Mouse (Mus musculus) frontal cortex, postnatal 25 days (tissue): Measurements from ENCODE around the gene Rraga.
"Not testable (repeated sequence)": the region's sequence is repeated elsewhere in the genome, so short reads cannot be mapped to it uniquely, and the experiment has no call there.

ENCODE experiments used
- DNase-seq, 2 experiments: peaks; one replicate each; pipeline ENCODE4 v3.0.0; 2022; ENCODE audit warnings: low spot score in 2 of 2

Gene Rraga

GRCm38 (mm10) chr4:86588236-86588635 lies 12.8 kb downstream of the Rraga start:
- no peak for DNase-seq

GRCm38 (mm10) chr4:86591304-86591703 lies 15.8 kb downstream of the Rraga start:
- no peak for DNase-seq

GRCm38 (mm10) chr4:86611524-86612288 lies 36.2 kb downstream of the Rraga start, which contains the start of gene Haus6:
Haus6 (minus strand) TSS chr4:86612055.
- peak; percentile 78 to 84 for DNase-seq

GRCm38 (mm10) chr4:86612289-86612620 lies 36.8 kb downstream of the Rraga start:
- no peak for DNase-seq

- DNase-seq: no peak
These were observed 45.0 kb downstream of the Rraga start for GRCm38 (mm10) chr4:86620506-86620905.

GRCm38 (mm10) chr4:86622116-86622515 lies 46.6 kb downstream of the Rraga start:
- DNase-seq: no peak

- not testable (repeated sequence) for DNase-seq
These were observed 47.1 kb downstream of the Rraga start for GRCm38 (mm10) chr4:86622532-86622931.

- DNase-seq: no peak
These were observed 50.0 kb downstream of the Rraga start for GRCm38 (mm10) chr4:86625463-86625862.

- DNase-seq: not testable (repeated sequence)
These were observed 51.0 kb downstream of the Rraga start for GRCm38 (mm10) chr4:86626496-86626895.
